Mouse (Mus musculus): ENCODE results near the gene Gmds. TPM values are rescaled to one million over a fixed set of nuclear protein-coding genes. Genes with fewer than 3 reads are reported as not detected.

The Gmds gene
- total RNA-seq, 2 experiments from 2014 or later, result 4.9 to 5.4 TPM

- peak; percentile 62 to 70 for DNase-seq
These were observed 383.4 kb downstream of the Gmds start for GRCm38 (mm10) chr13:31955171-31955570.

DNA sequence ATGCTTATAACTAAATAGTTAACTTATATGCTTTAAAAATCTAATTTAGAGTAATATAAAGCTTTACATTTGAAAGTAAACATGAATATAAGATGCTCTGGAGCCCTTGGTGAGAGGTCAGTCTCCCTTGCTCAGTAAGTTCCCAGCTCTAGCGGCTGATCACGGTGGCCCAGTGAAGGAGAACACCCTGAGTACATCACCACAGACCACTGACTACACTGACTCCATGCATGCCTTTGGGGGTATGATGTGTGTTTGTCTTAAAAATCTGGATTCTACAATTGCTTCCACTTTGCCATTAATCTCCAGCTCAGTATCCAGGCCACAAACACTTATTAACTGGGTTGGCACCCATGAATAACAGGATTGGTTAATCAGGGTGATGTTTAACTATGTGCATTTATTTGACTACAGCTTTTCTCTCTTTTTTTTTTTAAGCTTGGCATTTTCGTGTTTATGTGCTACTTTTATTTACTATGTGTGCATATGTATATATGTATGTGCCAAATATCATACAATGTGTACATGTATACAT lies 393.8 kb downstream of the Gmds start:
- DNase-seq, result no peak

GRCm38 (mm10) chr13:31943482-31944275 lies 394.9 kb downstream of the Gmds start:
- no peak for DNase-seq

GRCm38 (mm10) chr13:31929299-31929698 lies 409.2 kb downstream of the Gmds start:
- no peak for DNase-seq

- peak in 1 of 2 experiments; percentile 35 for DNase-seq
These were observed 411.9 kb downstream of the Gmds start for GRCm38 (mm10) chr13:31926599-31926998.

- no peak for DNase-seq
These were observed 414.0 kb downstream of the Gmds start for GRCm38 (mm10) chr13:31924506-31924905.

- DNase-seq, result peak; percentile 26 to 50
These were observed 418.8 kb downstream of the Gmds start for GRCm38 (mm10) chr13:31919716-31920115.

DNA sequence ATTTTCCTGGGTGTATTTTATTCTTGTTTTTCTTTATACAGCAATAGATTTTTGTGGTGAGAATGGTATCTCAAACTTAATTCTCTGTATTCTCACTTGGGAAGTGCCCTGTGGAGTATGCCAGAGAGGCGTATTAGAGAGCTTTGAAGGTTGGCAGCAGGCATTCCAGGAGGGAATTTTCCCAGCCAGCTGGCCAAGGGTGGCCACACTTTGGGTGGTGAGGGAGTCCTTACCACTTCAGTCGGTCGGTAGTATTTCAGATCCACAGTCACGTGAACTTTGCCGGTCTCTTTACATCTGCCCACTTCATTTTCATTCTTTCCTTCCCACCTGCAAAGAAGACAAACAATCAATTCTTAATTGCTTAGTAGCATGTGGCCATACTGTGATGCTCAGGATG lies 421.2 kb downstream of the Gmds start:
- no peak for DNase-seq

DNA sequence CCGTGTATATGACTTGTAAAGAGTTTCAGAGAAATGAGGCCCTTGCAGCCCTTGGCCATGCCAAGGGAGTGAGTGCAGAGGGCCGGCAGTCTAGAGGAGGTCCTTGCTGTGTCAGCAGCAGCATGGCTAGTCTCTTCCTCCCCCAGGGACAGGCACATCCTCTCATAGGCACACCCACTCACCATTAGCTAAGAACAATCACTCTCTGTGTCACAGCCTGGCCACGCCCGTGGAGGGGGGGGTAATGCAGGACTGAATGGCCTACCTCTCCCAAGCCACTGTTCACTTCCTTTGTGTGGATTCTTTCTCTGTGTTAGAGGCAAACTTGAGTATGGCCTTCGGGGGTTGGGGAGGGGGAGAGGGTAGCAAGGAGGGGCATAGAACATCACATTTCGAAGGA lies 422.8 kb downstream of the Gmds start:
- no peak for DNase-seq

DNA sequence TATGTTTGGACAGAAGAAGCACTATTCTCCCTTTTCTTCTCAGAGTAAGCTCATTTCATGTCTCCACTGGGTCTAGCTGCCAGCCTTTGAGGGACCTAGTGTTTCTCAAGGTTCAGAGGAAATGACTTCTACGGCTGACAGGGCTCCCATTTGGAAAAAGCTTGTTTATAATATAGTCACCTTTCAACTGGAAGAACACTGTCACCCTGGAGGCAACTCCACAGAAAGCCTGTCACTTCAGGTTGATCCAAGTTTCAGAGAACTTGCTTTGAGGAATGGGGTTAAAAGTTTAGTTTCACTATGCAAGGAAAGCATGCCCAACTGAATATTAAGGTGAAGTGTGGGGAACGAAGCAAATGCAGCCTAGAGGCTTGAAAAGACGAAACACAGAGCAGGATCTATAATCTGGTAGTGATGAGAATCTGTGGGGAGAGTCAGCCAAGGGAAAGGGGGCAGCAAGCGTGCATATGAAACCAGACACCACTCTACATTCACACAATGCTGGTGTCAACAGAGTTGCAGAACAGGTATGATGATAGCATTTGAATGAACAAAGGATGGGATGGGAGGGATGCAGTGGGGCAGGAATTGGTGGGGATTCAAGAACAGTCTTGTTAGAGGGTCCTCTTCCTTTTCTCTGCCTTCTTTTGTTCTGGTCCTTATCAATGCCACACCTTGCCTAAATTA lies 423.5 kb downstream of the Gmds start:
- DNase-seq, result no peak

DNA sequence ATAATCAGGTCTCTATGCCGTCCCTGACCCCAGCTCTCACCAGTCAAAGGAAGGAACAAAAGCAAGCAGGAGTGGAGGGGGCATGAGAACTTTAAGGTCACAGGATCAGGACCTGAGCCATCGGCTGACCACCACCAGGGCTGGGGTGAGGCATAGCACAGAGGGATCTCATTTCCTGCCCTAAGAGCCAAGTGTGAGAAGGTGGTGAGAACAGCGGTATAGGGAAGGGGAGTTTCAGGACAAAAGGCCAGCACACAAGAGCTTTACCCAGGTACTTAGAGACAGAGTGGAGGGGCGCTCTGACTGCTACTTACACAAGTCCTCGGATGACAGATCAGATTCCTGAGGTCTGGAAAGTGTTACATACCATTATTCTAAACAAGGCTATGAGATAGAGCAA lies 426.6 kb downstream of the Gmds start:
- DNase-seq, result no peak

GRCm38 (mm10) chr13:31911362-31911761 lies 427.2 kb downstream of the Gmds start:
- no peak for DNase-seq

GRCm38 (mm10) chr13:31909031-31909430 lies 429.5 kb downstream of the Gmds start:
- no peak for DNase-seq

- DNase-seq, result no peak
These were observed 432.0 kb downstream of the Gmds start for GRCm38 (mm10) chr13:31906514-31906913.

- DNase-seq, result no peak
These were observed 438.3 kb downstream of the Gmds start for GRCm38 (mm10) chr13:31900191-31900590.

GRCm38 (mm10) chr13:31899392-31899791 lies 439.1 kb downstream of the Gmds start:
- no peak for DNase-seq

GRCm38 (mm10) chr13:31897493-31897892 lies 441.0 kb downstream of the Gmds start:
- DNase-seq, result peak in 1 of 2 experiments; percentile 55

DNA sequence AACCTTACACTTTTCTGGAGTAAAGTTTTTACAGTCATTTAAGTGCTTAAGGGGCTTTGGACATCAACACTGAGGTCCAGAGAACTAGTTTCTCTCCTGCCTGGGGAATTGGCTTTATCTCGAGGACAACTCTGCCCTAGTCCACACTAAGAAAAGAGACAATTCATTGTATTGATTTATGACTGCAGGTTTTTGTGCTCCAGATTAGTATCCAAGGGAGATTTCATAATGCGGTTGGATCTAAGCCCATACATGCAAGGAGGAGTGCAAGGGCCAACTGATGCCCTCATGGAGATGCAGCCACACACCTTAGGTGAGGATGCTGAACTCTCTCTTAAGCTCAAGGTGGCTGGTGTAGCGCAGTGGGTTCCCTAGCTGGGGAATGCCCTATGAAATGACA lies 444.0 kb downstream of the Gmds start:
- DNase-seq, result no peak

DNA sequence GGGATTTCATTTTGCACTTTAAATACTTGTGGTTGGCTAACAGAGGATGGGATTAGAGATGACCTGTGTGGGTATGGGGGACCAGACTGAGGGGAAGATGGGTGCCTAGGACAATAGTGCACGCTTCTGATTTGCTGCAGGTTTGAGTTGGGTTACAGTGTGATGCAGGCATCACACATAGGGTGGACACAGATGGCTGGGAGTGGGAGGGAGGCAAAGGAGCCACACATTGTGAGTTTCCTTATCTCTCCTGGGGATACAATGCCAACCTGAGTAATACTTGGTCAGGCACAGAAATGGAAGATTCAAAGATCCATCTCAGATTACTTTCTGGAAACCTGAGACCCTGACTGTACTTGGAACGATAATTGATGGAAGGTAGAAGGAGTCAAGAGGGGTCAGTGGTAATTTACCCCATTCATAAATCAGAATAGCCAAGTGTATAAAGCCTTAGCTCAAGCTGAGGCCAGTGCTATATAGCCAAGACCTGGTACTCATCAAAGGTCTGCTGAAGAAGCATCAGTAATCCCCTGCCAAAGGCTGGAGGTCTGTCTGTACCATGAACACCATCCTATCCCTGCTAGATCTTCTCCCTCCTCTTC lies 445.5 kb downstream of the Gmds start:
- no peak for DNase-seq

DNA sequence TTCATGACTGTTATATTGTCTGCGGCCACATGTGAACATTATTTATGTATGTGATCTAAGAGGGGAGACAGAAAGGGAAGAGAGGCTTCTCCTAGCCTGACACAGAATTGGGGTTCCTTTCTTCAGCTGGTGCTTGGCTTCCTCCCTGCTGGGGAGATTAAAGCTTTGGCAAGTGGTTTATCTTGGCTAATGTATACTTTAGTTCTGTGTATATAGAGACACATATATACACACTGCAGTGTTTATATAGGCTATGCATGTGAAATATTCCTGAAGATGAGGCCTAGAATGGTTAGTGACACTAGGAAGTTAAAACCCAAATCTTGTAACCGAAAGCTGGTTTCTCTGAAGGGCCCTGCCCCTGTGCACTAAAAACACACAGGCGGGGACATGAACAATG lies 450.0 kb downstream of the Gmds start:
- no peak for DNase-seq

DNA sequence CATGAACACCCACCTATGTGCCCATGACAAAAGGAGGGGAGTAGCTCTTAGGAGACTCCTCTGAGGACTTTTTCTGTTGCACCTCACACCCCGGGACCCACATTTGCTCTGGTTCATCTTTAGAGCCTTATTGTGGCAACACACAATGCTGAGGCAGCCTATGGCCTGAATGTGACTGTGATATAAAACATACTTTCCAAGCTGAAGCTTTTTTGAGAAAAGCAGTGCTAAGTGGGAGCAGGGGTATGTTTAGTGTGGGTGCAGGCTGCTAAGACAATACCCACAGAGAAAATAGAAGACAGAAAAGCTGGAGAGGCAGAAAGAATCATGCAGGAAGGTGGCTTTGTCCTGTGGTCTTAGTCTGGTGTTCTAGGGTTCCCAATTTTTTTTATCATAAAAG lies 452.8 kb downstream of the Gmds start:
- no peak for DNase-seq

GRCm38 (mm10) chr13:31878805-31879477 lies 459.6 kb downstream of the Gmds start:
- DNase-seq, result no peak
